Mouse (Mus musculus): ENCODE measurements around the gene Plp1.

The Plp1 gene

GRCm38 (mm10) chrX:136822371-136822770 lies at the start of gene Plp1:
Gene Plp1, plus strand, starts transcription at chrX:136822671.
- no peak for DNase-seq (ENCODE audit: low spot score)

- DNase-seq (ENCODE audit: low spot score): no peak
Observed at GRCm38 (mm10) chrX:136773035-136773434, 49.4 kb upstream of the Plp1 start.

- DNase-seq (ENCODE audit: low spot score): no peak
Observed at GRCm38 (mm10) chrX:136778046-136778445, 44.4 kb upstream of the Plp1 start.

- no peak for DNase-seq (ENCODE audit: low spot score)
Observed at GRCm38 (mm10) chrX:136779262-136779661, 43.2 kb upstream of the Plp1 start.

GRCm38 (mm10) chrX:136780041-136780440 lies 42.4 kb upstream of the Plp1 start, which contains the start of gene Glra4:
Gene Glra4, minus strand, starts transcription at chrX:136780141.
- DNase-seq (ENCODE audit: low spot score): no peak

- no peak for DNase-seq (ENCODE audit: low spot score)
Observed at GRCm38 (mm10) chrX:136789446-136789845, 33.0 kb upstream of the Plp1 start.

GRCm38 (mm10) chrX:136797223-136797622 lies 25.2 kb upstream of the Plp1 start:
- no peak for DNase-seq (ENCODE audit: low spot score)

GRCm38 (mm10) chrX:136819752-136820151 lies 2.7 kb upstream of the Plp1 start:
- no peak for DNase-seq (ENCODE audit: low spot score)

- peak; percentile 68 for DNase-seq (ENCODE audit: low spot score)
Observed at GRCm38 (mm10) chrX:136820250-136820649, 2.2 kb upstream of the Plp1 start.

GRCm38 (mm10) chrX:136825016-136825415 lies 2.5 kb downstream of the Plp1 start:
- DNase-seq (ENCODE audit: low spot score): no peak

GRCm38 (mm10) chrX:136828610-136829009 lies 6.1 kb downstream of the Plp1 start:
- DNase-seq (ENCODE audit: low spot score): no peak

- DNase-seq (ENCODE audit: low spot score): no peak
Observed at GRCm38 (mm10) chrX:136850300-136850699, 27.8 kb downstream of the Plp1 start.

- DNase-seq (ENCODE audit: low spot score): peak; percentile 9
Observed at GRCm38 (mm10) chrX:136868061-136869040, 45.9 kb downstream of the Plp1 start, which contains the start of gene Rab9b. Gene Rab9b, minus strand, starts transcription at chrX:136868755.
